Mouse (Mus musculus): ENCODE data around the gene Tollip.

GRCm38 (mm10) chr7:141902791-141903190 is 15.5 kb downstream of the Tollip start:
- no peak for TF ChIP-seq CTCF (IDR thresholded peaks at IDR 0.05; ENCODE audit: extremely low read depth, insufficient read length, insufficient replicate concordance, low read depth, low read length)
- TF ChIP-seq POLR2A (IDR thresholded peaks at IDR 0.05; ENCODE audit: low read depth, low read length): no peak

Measured in small intestine, adult 2 months (tissue).